In the genomic region with DNA sequence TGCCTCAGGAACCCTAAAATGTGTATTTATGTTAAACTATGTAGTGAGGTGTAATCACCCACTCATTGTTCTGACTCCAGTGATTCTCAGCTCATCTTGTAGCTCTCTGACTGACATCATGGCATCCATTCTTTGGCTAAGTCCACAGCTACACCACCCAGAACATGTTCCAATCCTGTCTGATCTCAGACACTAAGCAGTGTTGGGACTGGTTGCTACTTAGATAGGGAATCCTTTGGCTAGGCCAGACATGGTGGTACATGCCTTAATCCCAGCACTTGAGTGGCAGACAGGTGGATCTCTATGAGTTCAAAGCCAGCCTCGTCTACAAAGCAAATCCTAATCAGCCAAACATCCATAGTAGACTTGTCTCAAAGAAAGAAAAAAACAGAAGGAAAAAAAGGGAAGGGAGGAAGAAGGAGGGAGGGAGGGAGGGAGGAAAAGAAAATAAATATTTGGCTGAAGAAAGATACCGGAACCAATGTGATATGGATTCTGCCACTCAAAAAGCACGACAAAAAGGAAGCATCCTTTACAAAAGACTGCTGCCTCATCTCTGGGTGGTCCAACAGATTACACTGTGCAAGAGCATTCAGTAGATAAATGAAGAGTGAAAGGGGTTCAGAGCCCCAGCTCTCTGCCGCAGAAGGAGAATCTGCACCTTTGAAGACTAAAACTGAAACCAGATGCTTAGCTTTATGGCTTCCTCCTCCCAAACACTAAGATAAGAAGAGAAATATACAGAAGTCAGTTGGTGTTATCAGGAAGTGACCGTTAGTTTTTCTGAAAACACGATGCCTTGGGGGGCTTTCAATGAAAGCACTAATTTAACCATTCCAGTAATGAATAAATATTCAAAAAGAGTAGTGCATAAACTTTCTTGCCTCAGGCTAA, we compare ENCODE assay signal across 21 mouse cellular contexts. TPM values are rescaled to one million over a fixed set of nuclear protein-coding genes. Genes with fewer than 3 reads are reported as not detected.
DNase-seq lines count a peak whose midpoint lies in the region; ATAC-seq and TF ChIP-seq lines count a peak whose summit lies in the region.
"Had no signal": no experiment of that assay in that cellular context is flagged by ENCODE, and none has a peak within 500 bp of the region (broad histone marks: within the 10 kb centered on the region; RNA-seq: fewer than 3 reads in every experiment).

No protein-coding gene starts in this region.

- TF ChIP-seq EP300 in liver, postnatal 0 days (IDR thresholded peaks at IDR 0.05; ENCODE audit: low read depth), result peak; percentile 28; the same call in 1 of the 2 replicates

- TF ChIP-seq CTCF in liver, postnatal 0 days (IDR thresholded peaks at IDR 0.05; ENCODE audit: low read depth), result no peak

- no peaks in the 10 kb centered on the region for H3K9me3 ChIP-seq in liver, postnatal 0 days (ENCODE audit: low read length)
- H3K9me3 ChIP-seq: forebrain, embryonic 15.5 days had no signal

- peak overlapping the region; percentile 27; the same call in 1 of the 2 replicates for H3K4me2 ChIP-seq in liver, postnatal 0 days (ENCODE audit: low read depth, low read length)
- H3K4me2 ChIP-seq: forebrain, embryonic 15.5 days; heart, embryonic 11.5 days had no signal

- no peak for ATAC-seq in liver, postnatal 0 days
- ATAC-seq: forebrain, embryonic 15.5 days; hindbrain, embryonic 16.5 days had no signal

- H3K9ac ChIP-seq in liver, postnatal 0 days (replicated peaks), result no peak overlapping the region
- H3K9ac ChIP-seq: forebrain, embryonic 15.5 days had no signal

- no peaks in the 10 kb centered on the region for H3K36me3 ChIP-seq in liver, postnatal 0 days (replicated peaks; ENCODE audit: insufficient read depth, low read length)
- H3K36me3 ChIP-seq: forebrain, embryonic 15.5 days had no signal

- peak overlapping the region; percentile 9; the same call in 1 of the 2 replicates for H3K27ac ChIP-seq in liver, postnatal 0 days (ENCODE audit: low read depth)
- H3K27ac ChIP-seq: forebrain, embryonic 15.5 days; stomach, postnatal 0 days had no signal

- DNase-seq in embryo, embryonic 10 days (ENCODE audit: low spot score), result peak; percentile 10
- DNase-seq in embryo, embryonic 10.5 days (ENCODE audit: low spot score), result no peak
- peak; percentile 58 for DNase-seq in thymus, postnatal 0 days (ENCODE audit: low spot score)
- DNase-seq in thymus, postnatal 4 days, result no peak
- no peak for DNase-seq in liver, postnatal 0 days
- DNase-seq in left cerebral cortex, adult 8-10 months (ENCODE audit: low spot score in 2 of 2), result no peak
- DNase-seq in gastrocnemius, postnatal 14 days, result no peak
- no peak for DNase-seq in left cerebral cortex, postnatal 4 days
- DNase-seq: adrenal gland, adult 2 months; cerebellum, adult 2 months; embryo, embryonic 11 days; kidney, adult 9 months; kidney, postnatal 4 days; layer of hippocampus, postnatal 36 days; retina, postnatal 1 day; spleen, adult 18-20 months had no signal

- peaks cover 4% of the 10 kb centered on the region; the same call in 1 of the 2 replicates for H3K4me1 ChIP-seq in liver, postnatal 0 days (ENCODE audit: insufficient read depth)

- 26% methylated on average over 6 of the region's 6 CpGs for WGBS in liver, postnatal 0 days (ENCODE audit: insufficient replicate concordance)

- H3K4me3 ChIP-seq in liver, postnatal 0 days (ENCODE audit: low read depth, low read length), result no peak overlapping the region
- H3K4me3 ChIP-seq: erythroblast, embryonic 14.5 days; forebrain, embryonic 15.5 days had no signal

- no peaks in the 10 kb centered on the region for H3K27me3 ChIP-seq in liver, postnatal 0 days (ENCODE audit: insufficient read depth, low read length)
- H3K27me3 ChIP-seq: forebrain, embryonic 15.5 days had no signal

- intact Hi-C loops in gastrocnemius, postnatal 14 days (cut with DNase I; ENCODE audit: low total_unique reads), result no loop called here
- intact Hi-C loops in left cerebral cortex, postnatal 4 days (cut with DNase I), result no loop called here

RNA-seq across cellular contexts. Expression of a gene that starts 51.5 kb away (rescaled TPM):
- 10.0 and 15.1 TPM in 2 replicates for polyA plus RNA-seq in thymus, postnatal 0 days (2015; fragmentation: Nextera tagmentation; extraction: Ambion mirVana)
- polyA plus RNA-seq in liver, postnatal 0 days (2015; fragmentation: Nextera tagmentation; extraction: Ambion mirVana), result 2.9 and 3.6 TPM in 2 replicates
- total RNA-seq in left cerebral cortex, adult 8-10 months (2022), result 10 to 100 TPM; 47.9 to 66.6 (median 55.8) TPM
- total RNA-seq in gastrocnemius, postnatal 14 days (2021), result 10 to 100 TPM; 33.6 to 35.2 TPM
- total RNA-seq in left cerebral cortex, postnatal 4 days (2021), result 10 to 100 TPM; 74.7 to 87.4 TPM

Comparison
In these comparisons a context has a peak if more than half of its experiments do, and no peak if none do; other contexts are left out.
1. DNase-seq: peak in embryo, embryonic 10 days (single experiment) and thymus, postnatal 0 days (single experiment); none in embryo, embryonic 10.5 days (single experiment), thymus, postnatal 4 days (single experiment), liver, postnatal 0 days (single experiment), left cerebral cortex, adult 8-10 months (0 of 2), gastrocnemius, postnatal 14 days (single experiment) and left cerebral cortex, postnatal 4 days (single experiment).